Mouse (Mus musculus) kidney, embryonic 14.5 days (tissue): ENCODE data around the gene Eci1. TPM values are rescaled to one million over a fixed set of nuclear protein-coding genes. Genes with fewer than 3 reads are reported as not detected.

ENCODE experiments used
- ATAC-seq: fragments of 200-750 bp; cut with Nextera tagmentation; 2 replicates; pipeline ENCODE4 v1.8.0; 2017; ENCODE audit warnings: moderate number of reproducible peaks, mild to moderate bottlenecking, moderate TSS enrichment, moderate library complexity; ENCODE audit not compliant: low FRiP score, low TSS enrichment
- H3K27ac ChIP-seq: fragments of 300-500 bp; sonication (generic); 2 replicates; pipeline ENCODE4 v1.5.1; 2014; ENCODE audit warnings: low read depth, mild to moderate bottlenecking, low read length, moderate library complexity, mixed read lengths
- H3K27me3 ChIP-seq: fragments of 300-500 bp; sonication (generic); 2 replicates; pipeline ENCODE4 v1.6.1; 2014; ENCODE audit warnings: mild to moderate bottlenecking, low read length; ENCODE audit not compliant: control insufficient read depth, insufficient read depth
- H3K36me3 ChIP-seq: fragments of 300-500 bp; sonication (generic); 2 replicates; pipeline ENCODE4 v1.6.1; 2014; ENCODE audit warnings: low read length, mixed read lengths; ENCODE audit not compliant: control insufficient read depth, insufficient read depth
- H3K4me1 ChIP-seq: fragments of 300-500 bp; sonication (generic); 2 replicates; pipeline ENCODE4 v1.6.1; 2014; ENCODE audit warnings: low read length, mixed read lengths; ENCODE audit not compliant: control insufficient read depth, insufficient read depth
- H3K4me2 ChIP-seq: fragments of 300-500 bp; sonication (generic); replicated peaks from 2 replicates; pipeline ENCODE4 v1.6.1; 2014; ENCODE audit warnings: low read depth, mild to moderate bottlenecking, low read length
- H3K4me3 ChIP-seq: fragments of 300-500 bp; sonication (generic); 2 replicates; pipeline ENCODE4 v1.5.1; 2014; ENCODE audit warnings: mild to moderate bottlenecking, low read length
- H3K9ac ChIP-seq: fragments of 300-500 bp; sonication (generic); 2 replicates; pipeline ENCODE4 v1.6.1; 2014; ENCODE audit warnings: low read depth, mild to moderate bottlenecking, low read length, moderate library complexity
- H3K9me3 ChIP-seq: fragments of 300-500 bp; sonication (generic); 2 replicates; pipeline ENCODE4 v1.6.1; 2016; ENCODE audit warnings: low read length; ENCODE audit not compliant: control insufficient read depth
- WGBS: fragments of 180-500 bp; shearing (Covaris S2); extraction: QIAGEN DNeasy Blood & Tissue Kit; methylation state at CpG from one replicate; pipeline ENCODE4 v1.1.7; 2014; 5-methylcytosine and 5-hydroxymethylcytosine counted together
- polyA plus RNA-seq: library from polyadenylated mRNA; unstranded; fragments of >200 nt; fragmentation: Nextera tagmentation; extraction: Ambion mirVana; gene quantifications from 2 replicates; pipeline ENCODE4 v1.2.1, GENCODE M21; 2014

Eci1 gene
- polyA plus RNA-seq, 1 experiment from 2014 or later: 114 TPM

DNA sequence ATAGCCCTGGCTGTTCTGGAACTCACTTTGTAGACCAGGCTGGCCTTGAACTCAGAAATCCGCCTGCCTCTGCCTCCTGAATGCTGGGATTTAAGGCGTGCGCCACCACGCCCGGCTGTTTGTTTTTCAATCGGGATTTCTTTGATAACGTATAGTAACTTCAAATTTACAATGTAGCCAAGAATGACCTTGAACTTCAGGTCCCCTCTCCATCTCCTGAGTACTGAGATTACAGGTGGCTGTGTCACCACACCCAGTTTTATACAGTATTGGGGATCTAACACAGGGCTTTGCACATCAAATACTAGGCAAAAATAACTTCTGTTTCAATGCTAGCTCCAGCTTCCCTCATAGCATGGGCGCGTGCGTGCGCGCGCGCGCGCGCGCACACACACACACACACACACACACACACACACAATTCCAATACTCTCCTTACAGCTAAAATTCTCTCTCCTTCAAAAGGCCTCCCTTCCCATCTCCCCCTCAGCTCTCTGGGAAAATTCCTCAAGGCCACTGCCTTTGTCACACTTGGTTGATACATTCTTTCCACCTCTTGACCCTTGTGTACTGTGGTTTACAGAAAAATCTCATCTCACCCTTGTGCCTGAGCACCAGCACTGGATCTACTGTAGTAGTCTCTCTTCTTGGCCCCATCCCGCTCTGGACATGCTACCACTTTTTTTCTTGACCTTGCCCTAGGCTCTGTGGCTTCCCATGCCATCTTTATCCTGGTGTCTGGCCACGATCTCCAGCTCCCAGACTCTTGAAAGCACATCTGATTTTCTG, 54.8 kb downstream of the Eci1 start:
- H3K4me2 ChIP-seq: no peak overlapping the region
- no peak overlapping the region for H3K27ac ChIP-seq
- ATAC-seq: no peak
- no peaks in the 10 kb centered on the region for H3K9me3 ChIP-seq
- no peak overlapping the region for H3K9ac ChIP-seq
- H3K4me1 ChIP-seq: peaks cover 10% of the 10 kb centered on the region
- WGBS: 94% methylated on average over 20 of the region's 20 CpGs
- no peaks in the 10 kb centered on the region; the same call in 1 of the 2 replicates for H3K27me3 ChIP-seq
- no peak overlapping the region for H3K4me3 ChIP-seq
- peaks cover 12% of the 10 kb centered on the region for H3K36me3 ChIP-seq

DNA sequence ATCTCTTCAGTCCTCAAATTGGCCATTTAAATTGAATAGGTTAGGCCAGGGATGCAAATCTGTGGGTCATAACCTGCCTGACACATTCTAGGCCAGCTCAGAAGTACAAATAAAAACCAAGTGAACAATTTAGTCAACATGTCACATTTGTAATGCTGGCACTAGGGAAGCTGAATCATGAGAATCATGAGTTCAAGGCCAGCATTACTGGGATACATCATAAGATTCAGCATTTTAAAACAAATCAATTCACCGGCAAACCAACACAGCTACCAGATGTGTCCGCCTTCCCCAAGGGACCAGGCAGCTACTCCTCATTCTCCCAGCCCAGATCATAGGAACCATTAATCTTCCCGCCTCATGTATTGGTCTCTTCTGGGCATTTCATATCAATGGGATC, 57.1 kb downstream of the Eci1 start:
- 85% methylated on average over 3 of the region's 3 CpGs for WGBS

DNA sequence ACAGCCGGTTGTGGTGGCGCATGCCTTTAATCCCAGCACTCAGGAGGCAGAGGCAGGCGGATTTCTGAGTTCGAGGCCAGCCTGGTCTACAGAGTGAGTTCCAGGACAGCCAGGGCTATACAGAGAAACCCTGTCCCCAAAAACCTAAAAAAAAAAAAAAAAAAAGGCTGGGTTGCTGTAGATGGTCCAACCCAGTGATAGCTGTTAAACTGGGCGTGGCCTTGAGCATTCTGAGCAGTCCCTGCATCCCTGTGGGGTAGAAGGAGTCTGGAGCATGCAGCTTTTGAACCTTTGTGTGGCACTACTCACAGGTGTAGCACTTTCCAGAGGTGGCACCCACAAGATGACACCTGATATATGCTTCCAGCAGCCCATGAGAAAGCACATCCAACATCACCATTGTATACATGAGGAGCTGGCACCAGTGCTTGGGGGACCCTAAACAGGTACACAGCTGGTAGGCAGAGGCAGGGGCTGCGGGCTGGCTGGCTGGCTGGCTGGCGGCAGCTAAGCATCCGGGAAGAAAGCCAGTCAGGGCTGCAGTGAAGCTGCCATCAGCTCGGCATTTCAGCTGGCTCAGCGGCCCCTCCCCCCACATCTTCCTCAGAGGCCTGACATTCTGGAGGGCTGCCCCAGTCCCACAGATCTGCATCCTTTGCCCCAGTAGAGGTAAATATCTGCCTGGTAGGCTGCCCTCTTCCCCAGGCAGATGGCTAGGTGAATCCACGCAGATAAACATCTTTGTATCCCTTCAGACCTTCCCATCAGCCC, 58.8 kb downstream of the Eci1 start:
- no peak overlapping the region for H3K27ac ChIP-seq
- H3K4me1 ChIP-seq: peaks cover 6% of the 10 kb centered on the region; the same call in 1 of the 2 replicates
- no peaks in the 10 kb centered on the region for H3K9me3 ChIP-seq
- 49% methylated on average over 11 of the region's 11 CpGs for WGBS
- no peak overlapping the region for H3K9ac ChIP-seq
- peaks cover 9% of the 10 kb centered on the region for H3K27me3 ChIP-seq
- no peaks in the 10 kb centered on the region for H3K36me3 ChIP-seq
- H3K4me2 ChIP-seq: no peak overlapping the region
- ATAC-seq: no peak
- no peak overlapping the region for H3K4me3 ChIP-seq

More for the DNA sequence above, 57.1 kb downstream of the Eci1 start:
- H3K9me3 ChIP-seq: no peaks in the 10 kb centered on the region
- no peak for ATAC-seq
- H3K4me3 ChIP-seq: no peak overlapping the region
- H3K4me1 ChIP-seq: no peaks in the 10 kb centered on the region; the same call in 1 of the 2 replicates
- no peak overlapping the region for H3K27ac ChIP-seq
- H3K4me2 ChIP-seq: no peak overlapping the region
- H3K9ac ChIP-seq: no peak overlapping the region
- peaks cover 7% of the 10 kb centered on the region for H3K27me3 ChIP-seq
- H3K36me3 ChIP-seq: no peaks in the 10 kb centered on the region

DNA sequence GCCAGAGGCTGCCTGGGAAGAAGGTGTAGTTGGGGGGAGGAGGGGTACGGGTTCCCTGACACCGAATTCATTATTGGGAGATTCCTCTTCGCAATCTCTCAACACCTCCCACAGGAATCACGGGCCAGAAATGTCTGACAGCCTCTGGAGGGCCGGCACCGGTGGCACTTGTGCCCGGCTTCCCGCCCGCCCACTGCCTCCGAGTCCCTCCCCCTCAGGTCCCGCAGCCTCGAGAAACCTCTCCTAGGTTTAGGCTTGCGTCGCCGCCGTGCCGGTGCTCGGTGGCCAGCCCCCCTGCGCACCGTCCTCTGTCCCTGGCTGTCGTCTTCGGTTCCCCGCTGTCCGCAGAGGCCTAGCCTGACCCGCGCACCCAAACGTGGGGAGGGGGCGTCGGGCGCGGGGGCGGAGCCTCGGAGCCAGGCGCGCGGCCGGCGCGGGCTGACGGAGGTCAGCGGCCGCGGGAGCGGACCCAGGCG, 61.8 kb downstream of the Eci1 start, which contains the start of gene Caskin1:
Gene Caskin1 (plus strand): TSS at position 416 of the 476 bp plus-strand sequence.
- ATAC-seq: peak; percentile 51
- 2% methylated on average over 40 of the region's 45 CpGs for WGBS

DNA sequence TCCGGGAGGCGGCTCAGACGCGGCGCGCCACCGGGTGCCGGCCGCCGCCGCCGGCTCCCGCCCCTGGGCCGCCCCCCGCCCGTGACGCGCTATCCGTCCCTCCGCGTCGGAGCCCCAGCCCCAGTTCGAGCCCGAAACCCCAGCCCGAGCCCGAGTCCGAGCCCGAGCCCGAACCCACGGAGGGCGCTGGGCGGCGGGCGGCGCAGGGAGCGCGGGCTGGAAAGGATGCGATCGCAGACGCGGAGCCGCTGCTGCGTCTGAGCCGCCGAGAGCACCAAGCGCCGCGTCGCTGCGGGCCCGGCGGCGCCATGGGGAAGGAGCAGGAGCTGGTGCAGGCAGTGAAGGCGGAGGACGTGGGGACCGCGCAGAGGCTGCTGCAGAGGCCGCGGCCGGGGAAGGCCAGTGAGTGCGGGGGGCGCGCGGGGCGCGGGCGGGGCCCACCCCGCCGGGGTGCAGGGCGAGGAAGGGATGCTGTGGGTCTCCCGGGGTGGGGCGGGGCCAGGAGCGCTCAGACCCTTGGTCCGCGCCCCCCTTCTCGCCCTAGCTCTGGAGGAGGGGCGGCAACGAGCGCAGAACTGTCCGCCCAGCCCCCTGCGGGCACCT, 62.3 kb downstream of the Eci1 start:
- Histone ChIP-seq H3K36me3 (no peaks in the 10 kb centered on the region), H3K4me2 (peak overlapping the region; percentile 95), H3K27me3 (peaks cover 9% of the 10 kb centered on the region), H3K4me3 (peak overlapping the region; percentile 57), H3K27ac (no peak overlapping the region), H3K4me1 (peaks cover 6% of the 10 kb centered on the region; the same call in 1 of the 2 replicates), H3K9me3 (no peaks in the 10 kb centered on the region), H3K9ac (peak overlapping the region; percentile 73)
- ATAC-seq: peak; percentile 63
- under 1% methylated on average over 57 of the region's 81 CpGs for WGBS

More for the DNA sequence above, 61.8 kb downstream of the Eci1 start, which contains the start of gene Caskin1:
- peak within 1 kb of the TSS; percentile 73 for H3K9ac ChIP-seq
- H3K27ac ChIP-seq: no peak within 1 kb of the TSS
- no peaks in the 10 kb centered on the region for H3K36me3 ChIP-seq
- H3K27me3 ChIP-seq: peaks cover 9% of the 10 kb centered on the region
- no peaks in the 10 kb centered on the region for H3K9me3 ChIP-seq
- peak within 1 kb of the TSS; percentile 57 for H3K4me3 ChIP-seq
- H3K4me1 ChIP-seq: peaks cover 6% of the 10 kb centered on the region; the same call in 1 of the 2 replicates
- H3K4me2 ChIP-seq: peak within 1 kb of the TSS; percentile 95

Other genes starting within 250 kb of the Eci1 start
- 5.0 and 8.2 TPM in 2 replicates for gene Tbc1d24, start 221.1 kb upstream of the Eci1 start, polyA plus RNA-seq
- 4.6 and 5.3 TPM in 2 replicates for gene Ntn3, start 217.1 kb upstream of the Eci1 start, polyA plus RNA-seq
- 13.4 and 14.8 TPM in 2 replicates for gene Tedc2, start 205.8 kb upstream of the Eci1 start, polyA plus RNA-seq
- 43.9 and 66.6 TPM in 2 replicates for gene Ccnf, start 175.2 kb upstream of the Eci1 start, polyA plus RNA-seq
- gene Abca17, start 75.6 kb upstream of the Eci1 start, polyA plus RNA-seq: not detected in 2 replicates
- 10.0 and 13.1 TPM in 2 replicates for gene Abca3, start 74.7 kb upstream of the Eci1 start, polyA plus RNA-seq
- 306 and 312 TPM in 2 replicates for gene Rnps1, start 12.1 kb upstream of the Eci1 start, polyA plus RNA-seq
- gene Dnase1l2, start 16.5 kb downstream of the Eci1 start, polyA plus RNA-seq: 2.5 and 2.8 TPM in 2 replicates
- gene E4f1, start 43.7 kb downstream of the Eci1 start, polyA plus RNA-seq: 21.6 and 23.2 TPM in 2 replicates
- gene Pgp, start 43.8 kb downstream of the Eci1 start, polyA plus RNA-seq: 54.1 and 65.0 TPM in 2 replicates
- gene Bricd5, start 47.2 kb downstream of the Eci1 start, polyA plus RNA-seq: 0.71 and 1.6 TPM in 2 replicates
- gene Mlst8, start 52.4 kb downstream of the Eci1 start, polyA plus RNA-seq: 36.4 and 36.9 TPM in 2 replicates
- gene Caskin1, start 62.0 kb downstream of the Eci1 start, polyA plus RNA-seq: 1.6 and 1.8 TPM in 2 replicates
- gene Traf7, start 101.3 kb downstream of the Eci1 start, polyA plus RNA-seq: 69.0 and 88.5 TPM in 2 replicates
- 2.7 and 2.8 TPM in 2 replicates for gene Rab26, start 107.6 kb downstream of the Eci1 start, polyA plus RNA-seq
- gene Pkd1, start 123.2 kb downstream of the Eci1 start, polyA plus RNA-seq: 16.7 and 31.6 TPM in 2 replicates
- 48.3 and 55.4 TPM in 2 replicates for gene Tsc2, start 206.0 kb downstream of the Eci1 start, polyA plus RNA-seq
- 14.2 and 17.0 TPM in 2 replicates for gene Nthl1, start 206.0 kb downstream of the Eci1 start, polyA plus RNA-seq
- gene Slc9a3r2, start 223.7 kb downstream of the Eci1 start, polyA plus RNA-seq: 86.1 and 95.5 TPM in 2 replicates
- gene Npw, start 231.8 kb downstream of the Eci1 start, polyA plus RNA-seq: 0.66 TPM in 1 of 2 replicates, not detected in the other
- 25.3 and 34.4 TPM in 2 replicates for gene Zfp598, start 243.0 kb downstream of the Eci1 start, polyA plus RNA-seq